Mouse (Mus musculus) lung, postnatal 0 days (tissue): ENCODE data around the gene Nrd1. TPM values are rescaled to one million over a fixed set of nuclear protein-coding genes. Genes with fewer than 3 reads are reported as not detected.
A peak's percentile ranks its signal among the peaks of the same experiment; 100 is the strongest.

ENCODE experiments used
- ATAC-seq: fragments of 200-750 bp; cut with Nextera tagmentation; 2 replicates; pipeline ENCODE4 v1.8.0; 2017; ENCODE audit warnings: moderate library complexity
- DNase-seq: peaks from one replicate; pipeline ENCODE4 v3.0.0-alpha.2; 2016; ENCODE audit warnings: low spot score
- H3K27ac ChIP-seq: fragments of 300-500 bp; sonication (generic); 2 replicates; pipeline ENCODE4 v1.5.1; 2014; ENCODE audit warnings: antibody characterized with exemption, mild to moderate bottlenecking, low read length, mixed read lengths
- H3K27me3 ChIP-seq: fragments of 300-500 bp; sonication (generic); replicated peaks from 2 replicates; pipeline ENCODE4 v1.6.1; 2014; ENCODE audit warnings: low read length, mixed read lengths; ENCODE audit not compliant: insufficient read depth
- H3K36me3 ChIP-seq: fragments of 300-500 bp; sonication (generic); 2 replicates; pipeline ENCODE4 v1.6.1; 2014; ENCODE audit warnings: low read length, mixed read lengths; ENCODE audit not compliant: insufficient read depth
- H3K4me1 ChIP-seq: fragments of 300-500 bp; sonication (generic); 2 replicates; pipeline ENCODE4 v1.6.1; 2014; ENCODE audit warnings: antibody characterized with exemption, low read depth, low read length, mixed read lengths; ENCODE audit not compliant: insufficient read depth
- H3K4me2 ChIP-seq: fragments of 300-500 bp; sonication (generic); replicated peaks from 2 replicates; pipeline ENCODE4 v1.6.1; 2014; ENCODE audit warnings: low read depth, mild to moderate bottlenecking, low read length, moderate library complexity, mixed read lengths
- H3K4me3 ChIP-seq: fragments of 300-500 bp; sonication (generic); 2 replicates; pipeline ENCODE4 v1.5.1; 2014; ENCODE audit warnings: low read depth, low read length
- H3K9ac ChIP-seq: fragments of 300-500 bp; sonication (generic); replicated peaks from 2 replicates; pipeline ENCODE4 v1.6.1; 2014; ENCODE audit warnings: low read depth, mild to moderate bottlenecking
- H3K9me3 ChIP-seq: fragments of 300-500 bp; sonication (generic); 2 replicates; pipeline ENCODE4 v1.6.1; 2016; ENCODE audit warnings: low read length, mixed read lengths
- CTCF ChIP-seq: IDR thresholded peaks from 2 replicates; pipeline ENCODE4 v1.5.1; 2016; ENCODE audit warnings: antibody characterized with exemption, mild to moderate bottlenecking
- EP300 ChIP-seq: IDR thresholded peaks from 2 replicates; pipeline ENCODE4 v1.6.1; 2016; ENCODE audit warnings: antibody characterized with exemption, mild to moderate bottlenecking, control low read depth
- WGBS: fragments of 180-500 bp; shearing (Covaris S2); extraction: QIAGEN DNeasy Blood & Tissue Kit; methylation state at CpG from one replicate; pipeline ENCODE4 v1.1.7; 2014; 5-methylcytosine and 5-hydroxymethylcytosine counted together
- polyA plus RNA-seq: library from polyadenylated mRNA; unstranded; fragments of >200 nt; fragmentation: Nextera tagmentation; extraction: Ambion mirVana; gene quantifications from 2 replicates; pipeline ENCODE4 v1.2.1, GENCODE M21; 2015

Nrd1 gene
- polyA plus RNA-seq = 29.3 and 36.9 TPM in 2 replicates

GRCm38 (mm10) chr4:108999999-109000950, at the start of gene Nrd1:
TSS of gene Nrd1 (plus strand) at chr4:109000655.
- H3K9ac ChIP-seq = peak within 1 kb of the TSS; percentile 46
- WGBS = under 1% methylated on average over 57 of the region's 58 CpGs
- TF ChIP-seq CTCF (0 out of 2 replicates have a peak, but pooled peaks have one; percentile 6), EP300 (no peak)
- DNase-seq (peak; percentile 99), ATAC-seq (peak; percentile 99)
- no peaks in the 10 kb centered on the region for H3K36me3 ChIP-seq
- H3K4me3 ChIP-seq = peak within 1 kb of the TSS; percentile 70
- peak within 1 kb of the TSS; percentile 62 for H3K4me2 ChIP-seq
- H3K9me3 ChIP-seq = no peaks in the 10 kb centered on the region
- no peaks in the 10 kb centered on the region for H3K27me3 ChIP-seq
- peaks cover 4% of the 10 kb centered on the region; the same call in 1 of the 2 replicates for H3K4me1 ChIP-seq
- H3K27ac ChIP-seq = peak within 1 kb of the TSS; percentile 95

GRCm38 (mm10) chr4:108951663-108952062, 48.8 kb upstream of the Nrd1 start:
- ATAC-seq (no peak), DNase-seq (no peak)
- H3K9me3 ChIP-seq = no peaks in the 10 kb centered on the region
- H3K9ac ChIP-seq = no peak overlapping the region
- H3K36me3 ChIP-seq = no peaks in the 10 kb centered on the region
- no peak overlapping the region for H3K4me3 ChIP-seq
- H3K27me3 ChIP-seq = no peaks in the 10 kb centered on the region
- TF ChIP-seq CTCF = no peak
- no peak for TF ChIP-seq EP300
- no peak overlapping the region for H3K4me2 ChIP-seq
- 88% methylated on average over 4 of the region's 4 CpGs for WGBS
- H3K4me1 ChIP-seq = no peaks in the 10 kb centered on the region
- H3K27ac ChIP-seq = no peak overlapping the region

GRCm38 (mm10) chr4:108959696-108960095, 40.8 kb upstream of the Nrd1 start:
- H3K4me3 ChIP-seq = no peak overlapping the region
- DNase-seq (no peak), ATAC-seq (no peak)
- H3K9me3 ChIP-seq = no peaks in the 10 kb centered on the region
- WGBS = 74% methylated on average over 3 of the region's 3 CpGs
- no peak overlapping the region for H3K9ac ChIP-seq
- no peaks in the 10 kb centered on the region for H3K36me3 ChIP-seq
- H3K27ac ChIP-seq = no peak overlapping the region
- no peaks in the 10 kb centered on the region for H3K4me1 ChIP-seq
- no peak overlapping the region for H3K4me2 ChIP-seq
- TF ChIP-seq CTCF (no peak), EP300 (no peak)
- no peaks in the 10 kb centered on the region for H3K27me3 ChIP-seq

- ATAC-seq (no peak), DNase-seq (no peak)
- Histone ChIP-seq H3K4me3 (no peak overlapping the region), H3K9ac (no peak overlapping the region), H3K4me2 (no peak overlapping the region), H3K27ac (no peak overlapping the region), H3K4me1 (no peaks in the 10 kb centered on the region), H3K9me3 (no peaks in the 10 kb centered on the region), H3K36me3 (no peaks in the 10 kb centered on the region), H3K27me3 (no peaks in the 10 kb centered on the region)
- 82% methylated on average over 4 of the region's 4 CpGs for WGBS
- no peak for TF ChIP-seq CTCF
- no peak for TF ChIP-seq EP300
Measured at GRCm38 (mm10) chr4:108960619-108961460, 39.6 kb upstream of the Nrd1 start.

GRCm38 (mm10) chr4:108963017-108963416, 37.4 kb upstream of the Nrd1 start:
- H3K4me1 ChIP-seq = no peaks in the 10 kb centered on the region
- no peak for DNase-seq
- no peak overlapping the region for H3K9ac ChIP-seq
- no peak for TF ChIP-seq EP300
- no peak for TF ChIP-seq CTCF
- no peak for ATAC-seq
- H3K36me3 ChIP-seq = no peaks in the 10 kb centered on the region
- no peak overlapping the region for H3K4me2 ChIP-seq
- no peaks in the 10 kb centered on the region for H3K27me3 ChIP-seq
- no peaks in the 10 kb centered on the region for H3K9me3 ChIP-seq
- no peak overlapping the region for H3K27ac ChIP-seq
- H3K4me3 ChIP-seq = no peak overlapping the region
- 86% methylated on average over 6 of the region's 6 CpGs for WGBS

GRCm38 (mm10) chr4:108969517-108969916, 30.9 kb upstream of the Nrd1 start:
- Histone ChIP-seq H3K27ac (no peak overlapping the region), H3K4me2 (no peak overlapping the region), H3K4me3 (no peak overlapping the region), H3K9me3 (no peaks in the 10 kb centered on the region), H3K36me3 (no peaks in the 10 kb centered on the region), H3K27me3 (no peaks in the 10 kb centered on the region), H3K9ac (no peak overlapping the region), H3K4me1 (no peaks in the 10 kb centered on the region)
- DNase-seq = no peak
- ATAC-seq = no peak
- 44% methylated on average over 3 of the region's 3 CpGs for WGBS
- no peak for TF ChIP-seq EP300
